Mouse (Mus musculus) spleen, postnatal 14 days (tissue): ENCODE data around the gene Cemip.

Source experiments
- DNase-seq, 2 experiments: peaks; one replicate each; pipeline ENCODE4 v3.0.0; 2021 to 2022; ENCODE audit warnings: low spot score in 2 of 2

Cemip gene

GRCm38 (mm10) chr7:84028368-84028767 lies 57.9 kb downstream of the Cemip start:
- no peak for DNase-seq

- DNase-seq, result no peak
These were observed 59.2 kb downstream of the Cemip start for GRCm38 (mm10) chr7:84026950-84027585.

GRCm38 (mm10) chr7:84026090-84026489 lies 60.2 kb downstream of the Cemip start:
- DNase-seq, result no peak

- no peak for DNase-seq
These were observed 62.8 kb downstream of the Cemip start for GRCm38 (mm10) chr7:84023466-84023865.

GRCm38 (mm10) chr7:84022462-84022861 lies 63.8 kb downstream of the Cemip start:
- DNase-seq, result no peak

- no peak for DNase-seq
These were observed 66.9 kb downstream of the Cemip start for GRCm38 (mm10) chr7:84019381-84019780.

GRCm38 (mm10) chr7:84018291-84019266 lies 67.7 kb downstream of the Cemip start:
- DNase-seq, result no peak

- DNase-seq, result no peak
These were observed 71.3 kb downstream of the Cemip start for GRCm38 (mm10) chr7:84015050-84015449.

GRCm38 (mm10) chr7:84013656-84014055 lies 72.6 kb downstream of the Cemip start:
- DNase-seq, result no peak

GRCm38 (mm10) chr7:84004357-84004756 lies 81.9 kb downstream of the Cemip start:
- no peak for DNase-seq

- no peak for DNase-seq
These were observed 84.8 kb downstream of the Cemip start for GRCm38 (mm10) chr7:84001516-84001915.

- DNase-seq, result no peak
These were observed 85.6 kb downstream of the Cemip start for GRCm38 (mm10) chr7:84000671-84001070.

- no peak for DNase-seq
These were observed 86.7 kb downstream of the Cemip start for GRCm38 (mm10) chr7:83999647-84000046.

- no peak for DNase-seq
These were observed 92.0 kb downstream of the Cemip start for GRCm38 (mm10) chr7:83994348-83994747.

- no peak for DNase-seq
These were observed 97.0 kb downstream of the Cemip start for GRCm38 (mm10) chr7:83989294-83989693.

- no peak for DNase-seq
These were observed 100.6 kb downstream of the Cemip start for GRCm38 (mm10) chr7:83985751-83986150.

- no peak for DNase-seq
These were observed 103.7 kb downstream of the Cemip start for GRCm38 (mm10) chr7:83982566-83982965.

- DNase-seq, result no peak
These were observed 107.3 kb downstream of the Cemip start for GRCm38 (mm10) chr7:83978945-83979536.

GRCm38 (mm10) chr7:83978410-83978809 lies 107.9 kb downstream of the Cemip start:
- DNase-seq, result no peak

GRCm38 (mm10) chr7:83976413-83976958 lies 109.8 kb downstream of the Cemip start:
- DNase-seq, result no peak

- DNase-seq, result no peak
These were observed 111.0 kb downstream of the Cemip start for GRCm38 (mm10) chr7:83975283-83975682.

- no peak for DNase-seq
These were observed 113.8 kb downstream of the Cemip start for GRCm38 (mm10) chr7:83972485-83972884.
